Mouse (Mus musculus): Measurements from ENCODE around the gene Iba57. TPM values are rescaled to one million over a fixed set of nuclear protein-coding genes. Genes with fewer than 3 reads are reported as not detected.

Iba57 gene
- total RNA-seq, 2 experiments from 2014 or later = 15.1 to 16.1 TPM

DNA sequence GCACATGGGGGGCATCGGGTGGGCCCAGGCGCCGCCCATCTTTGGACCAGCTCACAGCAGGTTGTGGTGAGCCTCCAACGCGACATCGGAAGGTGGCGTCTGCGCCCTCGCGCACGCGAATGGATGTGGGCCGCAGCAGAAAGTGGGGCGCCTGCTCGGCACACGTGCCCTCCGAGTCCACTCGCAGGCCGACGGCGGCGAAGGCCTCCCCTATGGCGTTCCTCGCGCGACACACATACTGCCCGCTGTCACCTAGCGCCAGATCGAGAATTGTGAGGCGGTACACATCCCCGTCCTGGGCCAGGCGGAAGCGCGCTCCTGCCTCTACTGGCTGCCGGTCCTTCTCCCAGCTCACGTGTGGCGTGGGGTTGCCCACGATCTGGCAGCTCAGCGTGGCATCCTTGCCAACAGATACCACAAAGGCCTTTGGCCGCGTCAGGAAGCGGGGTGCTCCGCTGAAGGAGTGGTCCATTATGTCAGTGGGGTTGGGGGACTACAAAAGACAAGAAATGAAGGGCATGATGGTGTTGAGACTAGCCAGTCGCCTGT lies 27.6 kb downstream of the Iba57 start, which contains the start of gene Obscn:
Gene Obscn, minus strand, starts transcription at position 499 of the 549 bp plus-strand sequence.
- DNase-seq (ENCODE audit: low spot score) = no peak
- intact Hi-C loops (cut with DNase I) = no loop called here

DNA sequence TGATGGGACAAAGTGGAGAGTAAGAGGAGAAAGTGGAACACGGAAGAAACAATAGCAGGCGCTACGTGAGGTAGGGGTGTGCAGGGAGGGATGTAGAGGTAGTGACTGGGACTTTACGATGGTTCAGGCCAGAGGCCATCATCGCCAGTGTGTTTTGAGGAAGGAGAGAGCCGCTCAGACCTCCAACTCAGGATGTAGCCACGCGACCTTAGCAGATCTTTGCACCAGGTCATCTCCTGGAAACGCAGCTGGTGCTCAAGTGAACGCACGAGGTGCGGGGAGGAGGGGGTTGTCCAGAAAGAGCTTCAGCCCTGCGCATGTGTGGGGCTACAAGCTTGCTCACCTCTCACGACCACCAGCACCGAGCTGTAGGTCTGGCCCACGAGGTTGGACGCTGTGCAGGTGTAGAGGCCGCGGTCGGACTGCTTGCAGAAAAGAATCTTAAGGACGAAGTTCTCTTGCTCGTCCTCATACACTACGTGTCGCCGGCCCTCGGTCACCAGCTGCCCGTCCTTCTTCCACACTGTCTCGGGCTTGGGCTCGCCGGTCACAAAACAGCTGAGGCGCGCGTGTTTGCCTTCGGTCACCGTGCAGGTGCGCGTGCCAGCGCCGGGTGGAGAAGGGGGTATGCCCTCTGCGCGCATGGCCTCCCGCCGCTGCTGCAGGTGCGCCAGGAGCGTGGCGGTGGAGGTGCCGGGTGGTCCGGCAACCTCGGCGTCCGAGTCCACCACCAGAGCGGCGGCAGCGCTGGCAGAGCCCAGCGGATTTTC lies 28.3 kb downstream of the Iba57 start:
- intact Hi-C loops (cut with DNase I) = no loop called here
- no peak for DNase-seq (ENCODE audit: low spot score)

DNA sequence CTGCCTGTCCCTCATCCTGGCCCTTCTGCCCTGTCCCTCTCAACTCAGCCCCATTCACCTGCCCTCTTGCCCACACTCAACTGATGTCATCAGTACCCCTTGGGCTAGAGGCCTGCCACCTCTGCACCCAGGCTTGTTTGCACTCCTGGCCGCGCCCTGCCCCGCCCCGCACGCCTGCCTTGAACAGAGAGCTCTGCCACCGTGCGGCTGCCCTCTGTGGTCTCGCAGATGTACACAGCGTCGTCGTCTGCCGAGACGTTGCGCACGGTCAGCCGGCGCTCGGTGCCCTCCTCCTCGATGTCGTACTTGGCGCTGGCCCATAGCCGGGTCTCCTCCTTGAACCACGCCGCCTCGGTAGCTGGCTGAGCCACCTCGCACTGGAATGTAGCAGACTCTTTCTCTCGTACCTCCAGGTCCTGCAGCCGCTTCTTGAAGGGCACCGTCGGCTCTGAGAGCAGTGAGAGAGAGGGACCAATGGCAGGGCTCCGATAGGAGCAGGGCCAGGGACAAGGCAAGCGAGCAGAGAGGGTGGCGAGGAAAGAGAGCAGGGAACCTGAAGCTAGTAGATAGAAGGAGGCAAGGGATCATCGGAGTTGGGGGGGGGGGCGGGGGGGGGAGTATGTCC lies 29.1 kb downstream of the Iba57 start:
- no peak for DNase-seq (ENCODE audit: low spot score)
- intact Hi-C loops (cut with DNase I) = no loop called here

DNA sequence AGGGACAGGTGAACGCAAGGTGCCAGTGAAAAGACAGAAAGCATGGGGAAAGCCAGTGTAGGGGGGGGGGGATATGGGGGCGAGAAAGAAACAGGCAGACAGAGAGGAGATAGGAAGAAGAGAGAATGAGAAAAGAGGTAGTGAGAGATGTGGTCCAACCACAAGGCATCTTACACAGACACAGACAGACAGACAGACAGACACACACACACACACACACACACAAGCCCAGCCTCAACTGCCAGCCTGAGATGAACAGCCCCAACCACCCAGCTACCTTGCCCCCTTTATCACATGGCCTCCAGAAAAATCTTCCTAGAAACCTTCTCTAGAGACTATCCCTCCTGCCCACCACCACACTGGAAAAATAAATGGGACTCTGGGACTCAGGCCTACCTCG lies 31.5 kb downstream of the Iba57 start:
- intact Hi-C loops (cut with DNase I) = no loop called here

DNA sequence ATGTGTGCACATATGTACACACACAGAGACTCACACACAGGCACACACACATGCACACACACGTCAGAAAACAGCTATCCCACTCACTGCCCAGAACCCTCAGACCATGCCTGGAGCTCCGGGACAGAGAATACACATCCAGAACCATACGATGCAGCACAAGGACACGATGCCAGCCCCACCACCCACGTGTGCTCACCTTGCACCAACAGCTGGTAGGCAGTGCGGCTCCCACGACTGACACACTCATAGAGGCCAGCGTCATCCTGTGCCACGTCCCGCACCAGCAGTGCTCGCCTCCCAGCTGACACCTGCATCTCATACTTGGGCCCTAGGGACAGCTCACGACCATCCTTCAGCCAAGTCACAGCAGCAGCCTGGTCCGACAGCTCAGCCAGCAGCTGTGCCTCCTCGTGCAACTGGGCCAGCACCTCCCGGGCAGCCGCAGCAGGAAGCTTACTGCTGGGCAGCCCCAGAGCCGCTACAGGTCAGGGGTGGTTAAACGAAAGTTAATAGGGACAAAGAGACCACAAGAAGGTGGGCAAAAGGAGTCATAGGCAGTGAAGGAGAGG lies 32.1 kb downstream of the Iba57 start:
- intact Hi-C loops (cut with DNase I) = no loop called here
- no peak for DNase-seq (ENCODE audit: low spot score)

More for the DNA sequence above, 31.5 kb downstream of the Iba57 start:
- DNase-seq (ENCODE audit: low spot score) = no peak

DNA sequence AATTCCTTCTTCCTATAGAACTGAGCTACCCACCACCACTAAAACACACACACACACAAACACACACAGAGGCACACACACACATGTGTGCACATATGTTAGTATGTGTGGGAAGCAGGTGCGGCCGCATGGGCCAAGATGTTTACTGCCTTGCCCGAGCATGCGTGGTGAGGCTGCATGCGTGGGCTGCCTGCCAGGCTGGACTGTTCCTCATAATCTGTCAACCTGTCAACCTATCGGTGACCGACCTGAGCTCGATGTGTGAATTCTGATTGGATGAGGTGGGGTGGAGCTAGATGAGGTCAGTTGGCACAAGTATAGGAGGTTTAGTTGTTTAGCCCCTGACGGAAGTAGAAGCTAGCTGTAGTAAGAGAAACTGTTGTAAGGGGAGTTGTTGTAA lies 32.8 kb downstream of the Iba57 start:
- no peak for DNase-seq (ENCODE audit: low spot score)
- intact Hi-C loops (cut with DNase I) = no loop called here

DNA sequence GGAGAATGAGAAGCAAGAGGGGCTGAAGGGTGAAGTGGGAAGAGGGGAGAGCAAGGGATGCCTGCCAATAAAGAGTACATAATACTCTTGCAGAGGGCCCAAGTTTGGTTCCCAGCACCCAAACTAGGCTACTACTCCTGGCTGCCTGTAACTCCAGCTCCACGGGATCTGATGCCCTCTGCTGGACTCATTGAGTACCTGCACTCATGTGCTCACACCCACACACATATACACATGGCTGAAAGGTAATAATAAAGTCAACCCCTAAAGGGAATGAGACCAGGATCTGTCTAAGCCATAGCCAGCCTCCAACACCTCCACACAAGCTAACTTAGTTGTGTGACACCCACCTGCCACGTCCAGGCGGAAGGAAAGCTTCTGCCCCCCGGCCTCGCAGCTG lies 57.6 kb downstream of the Iba57 start:
- intact Hi-C loops (cut with DNase I) = no loop called here

More for the DNA sequence above, 57.6 kb downstream of the Iba57 start:
- no peak for DNase-seq (ENCODE audit: low spot score)

Other genes starting within 250 kb of the Iba57 start
- not detected for gene Btnl10, start 245.8 kb downstream of the Iba57 start, total RNA-seq (2021)
- gene Rnf187, start 224.8 kb downstream of the Iba57 start, total RNA-seq (2021) = 100 to 1,000 TPM; 163 to 167 TPM
- 1 to 10 TPM; 1.8 to 2.3 TPM for gene Hist3h2ba, start 214.8 kb downstream of the Iba57 start, total RNA-seq (2021)
- 10 to 100 TPM; 17.1 to 21.3 TPM for gene Hist3h2a, start 209.1 kb downstream of the Iba57 start, total RNA-seq (2021)
- gene Trim17, start 209.1 kb downstream of the Iba57 start, total RNA-seq (2021) = under 1 TPM; 0.10 to 0.17 TPM
- gene Trim11, start 185.6 kb downstream of the Iba57 start, total RNA-seq (2021) = 10 to 100 TPM; 14.8 to 15.5 TPM
- 100 to 1,000 TPM; 626 to 647 TPM for gene Obscn, start 27.3 kb downstream of the Iba57 start, total RNA-seq (2021)
- 1 to 10 TPM in 1 of 2 experiments, under 1 TPM in 1; 0.98 to 1.5 TPM for gene Gjc2, start 19.5 kb upstream of the Iba57 start, total RNA-seq (2021)
- 10 to 100 TPM; 85.4 to 92.6 TPM for gene Guk1, start 28.5 kb upstream of the Iba57 start, total RNA-seq (2021)
- 100 to 1,000 TPM; 118 to 122 TPM for gene Mrpl55, start 38.7 kb upstream of the Iba57 start, total RNA-seq (2021)
- 1 to 10 TPM; 8.3 to 8.7 TPM for gene 2310033P09Rik, start 44.6 kb upstream of the Iba57 start, total RNA-seq (2021)
- 100 to 1,000 TPM; 252 to 265 TPM for gene Arf1, start 64.5 kb upstream of the Iba57 start, total RNA-seq (2021)
- not detected for gene Wnt3a, start 127.0 kb upstream of the Iba57 start, total RNA-seq (2021)
- 1 to 10 TPM; 5.6 to 6.6 TPM for gene Wnt9a, start 143.2 kb upstream of the Iba57 start, total RNA-seq (2021)
- gene Prss38, start 211.9 kb upstream of the Iba57 start, total RNA-seq (2021) = not detected